Mouse (Mus musculus) cerebellum, adult (tissue): ENCODE results near the gene Rgl1.
"Not testable (repeated sequence)": the region's sequence is repeated elsewhere in the genome, so short reads cannot be mapped to it uniquely, and the experiment has no call there.

Experiments used
- ATAC-seq: cut with Nextera tagmentation; 2 replicates; pipeline ENCODE4 v1.9.2; 2017; ENCODE audit warnings: mild to moderate bottlenecking, moderate library complexity, mixed read lengths; ENCODE audit not compliant: insufficient number of reproducible peaks, low FRiP score, low TSS enrichment

The Rgl1 gene

DNA sequence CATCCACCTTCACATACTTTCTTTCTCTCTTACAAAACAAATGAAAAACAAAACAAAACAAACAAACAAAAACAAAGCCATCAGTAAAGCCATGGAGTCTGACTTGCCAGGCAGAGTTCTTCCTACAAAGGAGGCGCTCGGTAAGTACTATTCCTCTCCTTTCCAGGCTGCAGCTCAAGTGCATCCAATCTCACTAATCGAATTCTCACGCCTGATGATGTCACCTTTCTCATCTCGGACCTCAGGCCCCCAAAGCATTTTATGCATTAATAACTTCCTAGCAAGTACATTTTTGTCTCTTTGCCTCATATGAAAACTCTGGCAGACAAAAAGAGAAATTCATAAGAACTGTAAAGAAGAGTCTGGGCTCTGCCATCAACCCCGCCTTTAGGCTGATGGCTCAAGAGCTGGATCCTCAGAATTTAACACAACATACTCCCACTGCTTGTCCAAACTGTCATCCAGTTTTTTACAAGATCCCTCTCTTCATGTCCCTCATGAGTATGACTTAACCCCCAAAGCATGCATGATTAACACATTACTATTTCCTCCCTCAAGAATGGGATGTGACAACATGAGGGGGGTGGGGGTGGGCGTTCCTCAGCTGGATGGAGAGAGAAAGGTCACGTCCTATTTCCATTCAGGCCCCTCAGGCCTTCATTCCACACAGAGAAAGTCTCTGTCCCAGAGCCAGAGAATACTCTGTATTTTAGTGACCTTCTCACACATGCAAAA lies 96.5 kb downstream of the Rgl1 start:
- ATAC-seq: no peak

DNA sequence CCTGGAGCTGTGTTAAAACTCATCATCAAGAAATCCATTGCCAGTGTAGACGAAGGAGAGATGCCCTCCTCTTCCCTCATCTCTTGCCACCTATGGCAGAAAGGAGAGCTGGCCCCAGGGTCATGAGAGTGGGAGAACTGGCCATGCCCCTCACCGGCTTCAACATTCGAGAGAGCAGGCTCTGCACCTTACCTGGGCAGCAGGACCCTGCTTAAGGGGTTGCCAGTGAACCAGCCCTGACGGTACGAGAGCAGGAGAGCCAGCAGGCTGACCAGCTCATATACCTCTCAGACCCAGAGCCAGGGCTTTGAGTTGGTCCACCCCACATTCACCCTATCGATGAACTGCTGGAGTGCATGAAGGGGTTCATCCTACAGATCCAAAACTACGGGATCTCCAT lies 105.7 kb downstream of the Rgl1 start:
- ATAC-seq: no peak

DNA sequence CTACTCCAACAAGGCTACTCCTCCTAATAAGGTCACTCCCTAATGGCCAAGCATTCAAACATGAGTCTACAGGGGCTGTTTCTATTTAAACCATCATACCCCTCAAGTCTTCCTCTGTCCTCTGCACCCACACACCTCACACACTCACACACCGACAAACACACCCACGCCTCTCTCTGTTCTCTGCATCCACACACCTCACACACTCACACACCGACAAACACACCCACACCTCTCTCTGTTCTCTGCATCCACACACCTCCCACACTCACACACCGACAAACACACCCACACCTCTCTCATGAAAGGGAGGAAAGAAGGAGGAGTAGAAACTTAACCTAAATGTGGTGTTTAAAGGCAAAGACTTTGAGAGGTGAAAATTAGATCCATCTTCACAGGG lies 106.2 kb downstream of the Rgl1 start:
- ATAC-seq: no peak

- no peak for ATAC-seq
Observed at GRCm38 (mm10) chr1:152656601-152657000, 109.5 kb downstream of the Rgl1 start.

DNA sequence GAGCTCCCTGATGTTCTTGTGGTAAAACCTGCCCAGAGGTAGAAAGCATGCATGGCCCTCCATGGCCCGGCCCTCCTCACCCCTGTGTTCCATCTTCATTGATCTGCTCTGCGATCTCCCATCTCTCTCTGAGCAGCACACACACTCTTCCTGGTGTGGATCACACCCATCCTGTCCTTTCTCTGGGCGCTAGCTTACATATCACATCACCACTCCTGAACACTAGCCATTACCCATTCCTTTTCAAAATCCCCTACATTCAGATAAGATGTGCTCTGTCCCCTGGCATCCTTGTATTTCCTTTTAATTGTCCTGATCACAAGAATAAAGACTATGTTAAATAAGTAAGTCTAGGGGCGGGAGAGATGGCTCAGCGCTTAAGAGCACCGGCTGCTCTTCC lies 111.3 kb downstream of the Rgl1 start:
- no peak for ATAC-seq

- ATAC-seq: no peak
Observed at GRCm38 (mm10) chr1:152651495-152651874, 114.7 kb downstream of the Rgl1 start.

DNA sequence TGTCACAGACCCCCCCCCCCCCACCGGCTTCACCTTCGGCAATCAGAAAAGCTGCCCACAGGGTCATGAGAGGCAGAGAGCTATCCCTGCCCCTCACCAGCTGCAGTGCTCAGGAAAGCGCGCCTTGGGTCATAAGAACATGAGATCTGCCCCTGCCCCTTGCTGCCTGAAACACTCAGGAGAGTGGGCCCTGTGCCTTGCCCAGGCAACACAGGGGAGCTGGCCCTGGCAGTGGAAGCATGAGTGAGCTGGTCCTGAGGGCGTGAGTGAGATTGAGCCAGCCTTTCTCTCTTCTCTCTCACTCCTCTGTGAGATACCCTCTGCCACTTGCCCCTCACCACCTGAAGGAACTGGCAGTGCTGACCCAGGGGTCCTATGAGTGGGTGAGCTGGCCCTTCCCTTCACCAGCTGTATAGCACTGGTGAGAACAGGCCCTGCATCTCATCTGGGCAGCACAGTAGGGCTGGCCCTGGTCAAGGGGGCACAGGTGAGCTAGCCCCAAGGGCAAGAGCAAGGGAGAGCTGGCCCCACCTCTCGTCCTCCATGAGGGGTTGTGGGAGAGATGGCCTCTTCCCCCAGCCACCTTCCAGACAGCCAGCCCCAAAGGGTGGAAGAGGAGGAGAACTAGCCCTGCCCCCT lies 115.2 kb downstream of the Rgl1 start:
- 0 out of 2 replicates have a peak, but pooled peaks have one; percentile 34 for ATAC-seq

- ATAC-seq: no peak
Observed at GRCm38 (mm10) chr1:152648052-152648451, 118.1 kb downstream of the Rgl1 start.

- not testable (repeated sequence) for ATAC-seq
Observed at GRCm38 (mm10) chr1:152642207-152642606, 123.9 kb downstream of the Rgl1 start.

GRCm38 (mm10) chr1:152640195-152640981 lies 125.8 kb downstream of the Rgl1 start:
- peak; percentile 93 for ATAC-seq

DNA sequence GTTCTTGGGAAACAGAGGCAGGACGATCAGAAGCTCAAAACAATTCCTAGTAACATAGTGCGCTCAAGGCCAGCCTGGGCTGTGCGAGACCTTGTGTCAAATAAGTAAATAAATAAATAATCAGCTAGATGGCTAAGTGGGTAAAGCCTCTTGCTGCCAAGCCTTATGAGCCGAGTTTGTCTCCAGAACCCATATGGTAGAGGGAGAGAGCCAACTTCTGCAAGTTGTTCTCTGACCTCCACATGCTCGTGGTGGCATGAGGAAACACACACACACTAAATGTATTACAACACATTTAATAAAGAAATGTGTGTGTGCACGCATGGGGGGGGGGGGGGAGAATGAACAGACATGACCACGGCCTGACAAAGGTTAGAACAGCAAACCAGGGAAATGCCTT lies 126.8 kb downstream of the Rgl1 start:
- ATAC-seq: no peak

DNA sequence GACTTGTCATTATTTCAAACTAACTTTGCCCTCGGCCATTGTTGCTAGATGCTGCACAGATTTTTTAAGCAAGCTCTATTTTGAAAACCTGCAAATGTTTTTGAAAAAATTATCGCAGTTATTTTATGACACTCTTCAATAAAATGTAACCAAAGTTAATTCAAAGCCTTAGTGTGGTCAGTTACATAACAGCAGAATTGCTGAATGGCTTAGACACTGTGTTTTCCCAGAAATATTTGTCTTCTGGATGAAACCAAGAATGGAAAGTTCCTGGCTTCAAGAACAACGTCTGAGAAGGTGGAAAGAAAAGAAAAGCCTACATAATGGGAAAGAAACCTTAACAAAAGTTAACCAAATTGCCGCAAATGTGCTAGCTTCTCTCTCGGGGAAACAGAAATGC lies 131.5 kb downstream of the Rgl1 start:
- no peak for ATAC-seq

GRCm38 (mm10) chr1:152629780-152630179 lies 136.4 kb downstream of the Rgl1 start:
- ATAC-seq: no peak

- no peak for ATAC-seq
Observed at GRCm38 (mm10) chr1:152625651-152626050, 140.5 kb downstream of the Rgl1 start.

DNA sequence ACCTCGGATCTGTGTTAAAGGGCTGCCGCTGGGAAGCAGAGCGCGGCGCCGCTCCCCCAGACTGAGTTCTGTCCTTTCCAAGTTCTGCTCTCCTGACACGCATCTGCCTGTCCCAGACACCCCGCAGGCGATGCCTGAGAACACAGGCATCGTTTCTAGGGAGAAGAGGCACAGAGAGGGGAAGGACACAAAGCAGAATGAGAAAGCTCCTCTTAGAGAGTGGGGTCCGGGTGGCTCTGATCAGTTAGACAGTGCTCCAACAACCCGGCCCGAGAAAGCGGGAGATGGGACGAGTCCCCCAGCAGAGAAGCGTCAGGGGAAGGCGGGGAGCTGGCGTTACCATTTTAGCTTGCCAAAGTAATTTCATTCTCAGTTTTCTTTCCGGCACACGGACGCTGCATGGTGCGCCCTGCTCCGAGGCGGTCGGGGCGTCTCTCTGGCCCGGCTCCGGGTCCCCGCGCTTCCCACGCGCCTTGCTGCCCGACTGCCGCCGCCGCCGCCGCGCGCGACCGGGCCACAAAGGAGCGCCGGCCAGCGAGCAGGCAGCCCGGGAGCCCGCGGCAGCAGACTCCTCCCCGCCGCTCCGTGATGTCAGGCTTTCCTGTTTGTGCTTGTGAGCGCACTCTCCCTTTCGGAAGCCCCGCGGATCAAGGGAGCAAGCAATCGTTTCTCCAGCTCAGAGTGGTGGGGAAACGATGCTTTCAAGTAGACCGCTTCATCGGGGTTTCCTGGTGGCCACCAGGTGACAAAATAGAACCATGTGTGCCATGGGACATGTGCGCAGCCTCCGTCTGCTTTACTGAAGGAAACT lies 141.3 kb downstream of the Rgl1 start:
- peak; percentile 89 for ATAC-seq

DNA sequence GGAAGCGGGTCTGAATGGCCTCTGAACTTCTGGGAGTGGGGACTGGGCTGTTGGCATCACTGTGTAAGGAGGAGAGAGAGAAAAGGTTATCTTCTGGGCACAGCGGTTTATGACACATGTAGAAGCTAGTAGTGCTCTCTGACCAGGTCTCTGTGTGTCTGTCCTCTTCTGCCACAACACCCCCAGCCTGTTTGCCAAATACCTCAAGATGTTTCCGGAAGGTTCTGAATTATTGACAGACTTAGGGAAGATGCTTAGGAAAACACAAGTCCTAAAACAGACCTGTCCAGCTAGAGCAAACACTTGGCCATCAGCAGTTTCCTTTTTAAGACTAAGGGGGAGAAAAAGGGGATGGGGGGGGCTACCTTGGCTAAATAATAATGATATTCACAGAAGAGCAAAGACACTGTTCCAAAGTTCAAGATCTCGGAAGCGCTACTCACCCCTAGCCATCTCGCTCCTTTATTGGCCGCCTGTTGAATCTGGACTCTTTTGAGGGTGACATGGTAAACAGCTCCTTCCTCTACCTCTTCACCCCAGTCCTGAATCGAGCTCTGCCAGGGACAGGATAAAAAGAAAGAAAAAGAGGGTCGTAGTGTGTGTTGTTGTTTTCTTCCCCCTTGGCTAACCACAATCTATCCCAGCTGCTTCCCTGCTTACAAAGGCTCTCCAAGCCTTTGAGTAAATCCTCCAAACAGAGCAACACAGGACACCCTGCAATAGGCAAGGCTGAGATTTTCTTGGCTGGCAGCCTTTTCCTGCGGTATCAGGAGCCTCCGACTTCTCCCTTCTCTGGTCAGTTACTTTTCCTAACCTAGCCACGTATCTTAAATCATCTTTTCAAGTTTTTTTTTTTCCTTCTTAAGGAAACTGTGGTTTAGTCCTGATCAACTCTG lies 142.5 kb downstream of the Rgl1 start:
- ATAC-seq: no peak

- ATAC-seq: no peak
Observed at GRCm38 (mm10) chr1:152622765-152623211, 143.4 kb downstream of the Rgl1 start.

DNA sequence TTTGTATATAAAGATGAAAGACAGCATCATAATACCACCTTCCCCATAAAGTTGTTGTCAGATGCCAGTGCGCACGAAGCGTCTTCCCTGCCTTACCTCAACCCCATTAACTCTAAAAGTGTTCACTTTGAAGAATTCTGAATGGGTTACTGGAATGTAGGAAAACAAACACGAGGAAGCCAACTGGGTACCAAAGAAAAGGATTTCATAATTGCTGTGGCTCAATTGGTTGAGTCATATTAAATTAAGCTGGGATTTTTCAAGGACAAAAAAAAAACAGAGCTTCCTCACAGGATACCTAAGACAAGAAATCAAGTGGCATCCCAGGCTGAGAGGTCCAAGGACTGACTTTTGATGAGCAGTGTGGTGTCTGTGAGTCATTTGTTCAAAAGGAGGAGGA lies 144.5 kb downstream of the Rgl1 start:
- ATAC-seq: no peak

DNA sequence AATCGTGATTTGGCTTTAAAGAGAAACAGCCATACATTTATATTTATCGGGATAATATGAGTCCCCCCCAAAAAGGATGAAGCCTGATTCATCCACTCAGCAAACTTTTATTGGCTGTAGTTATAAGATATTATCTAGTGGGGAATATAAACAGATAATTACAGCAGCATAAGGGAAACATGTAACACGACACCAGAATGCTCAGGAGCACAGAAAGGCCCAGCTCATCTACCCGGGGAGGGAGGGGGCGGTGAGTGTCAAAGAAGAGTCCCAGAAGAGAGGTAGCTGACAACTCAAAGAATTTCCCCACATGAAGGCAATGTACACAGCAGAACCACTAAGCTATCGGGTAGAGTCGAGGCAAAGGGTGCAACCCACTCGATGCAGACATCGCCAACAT lies 146.8 kb downstream of the Rgl1 start:
- ATAC-seq: no peak
